Mouse (Mus musculus) adrenal gland, postnatal 10 days (tissue): ENCODE results near the gene Rps27. TPM values are rescaled to one million over a fixed set of nuclear protein-coding genes. Genes with fewer than 3 reads are reported as not detected.
"Not testable (repeated sequence)": the region's sequence is repeated elsewhere in the genome, so short reads cannot be mapped to it uniquely, and the experiment has no call there.

ENCODE experiments used
- DNase-seq: peaks from one replicate; pipeline ENCODE4 v3.0.0; 2021; ENCODE audit warnings: mixed read lengths
- long read RNA-seq, 2 experiments: library from polyadenylated mRNA; stranded (forward); transcript quantifications; one replicate each; pipeline ENCODE4 v2.0.0; 2021
- total RNA-seq, 2 experiments: library from RNA; stranded (reverse); gene quantifications; 2 replicates each; pipeline ENCODE4 v1.2.3; 2021

Rps27 gene
- total RNA-seq: 1,000 to 10,000 TPM; 1,820 to 1,837 TPM
- long read RNA-seq, experiment 1, transcript Rps27-209 (4 exons, 546 nt): minor isoform, 5 of 418 reads
- long read RNA-seq, experiment 1, transcript Rps27-204 (3 exons, 452 nt): minor isoform, 5 of 418 reads
- long read RNA-seq, experiment 1, transcript Rps27-201 (4 exons, 345 nt): major isoform, 400 of 418 reads
- long read RNA-seq, experiment 1, partial matches to known transcripts: 3 of 418 reads
- long read RNA-seq, experiment 1, other reads (novel, unspliced or antisense): 5 of 418 reads
- long read RNA-seq, experiment 2, transcript Rps27-201 (4 exons, 345 nt): major isoform, 349 of 359 reads
- long read RNA-seq, experiment 2, transcript Rps27-209 (4 exons, 546 nt): minor isoform, 5 of 359 reads
- long read RNA-seq, experiment 2, partial matches to known transcripts: 1 of 359 reads
- long read RNA-seq, experiment 2, other reads (novel, unspliced or antisense): 1 of 359 reads

GRCm38 (mm10) chr3:90213377-90213866 is at the start of gene Rps27, which contains the start of gene Rab13:
Rps27 (minus strand) TSS chr3:90213651.
Rab13 (plus strand) TSS chr3:90213695.
- peak; percentile 90 for DNase-seq

- DNase-seq: no peak
These were observed 45.1 kb upstream of the Rps27 start for GRCm38 (mm10) chr3:90258521-90258920.

- DNase-seq: peak; percentile 66
These were observed 43.5 kb upstream of the Rps27 start for GRCm38 (mm10) chr3:90256731-90257530.

GRCm38 (mm10) chr3:90255784-90256353 is 42.4 kb upstream of the Rps27 start:
- no peak for DNase-seq

GRCm38 (mm10) chr3:90255194-90255565 is 41.7 kb upstream of the Rps27 start:
- no peak for DNase-seq

- peak; percentile 77 for DNase-seq
These were observed 41.2 kb upstream of the Rps27 start for GRCm38 (mm10) chr3:90254419-90255193.

- DNase-seq: peak; percentile 95
These were observed 40.4 kb upstream of the Rps27 start, which contains the start of gene Crtc2 for GRCm38 (mm10) chr3:90253653-90254418. Crtc2 (plus strand) TSS chr3:90254163.

GRCm38 (mm10) chr3:90253174-90253573 is 39.7 kb upstream of the Rps27 start:
- DNase-seq: not testable (repeated sequence)

- not testable (repeated sequence) for DNase-seq
These were observed 39.2 kb upstream of the Rps27 start for GRCm38 (mm10) chr3:90252659-90253058.

- DNase-seq: not testable (repeated sequence)
These were observed 38.3 kb upstream of the Rps27 start for GRCm38 (mm10) chr3:90251731-90252226.

- no peak for DNase-seq
These were observed 37.3 kb upstream of the Rps27 start for GRCm38 (mm10) chr3:90250791-90251190.

- peak; percentile 56 for DNase-seq
These were observed 35.3 kb upstream of the Rps27 start for GRCm38 (mm10) chr3:90248746-90249100.

- peak; percentile 94 for DNase-seq
These were observed 34.7 kb upstream of the Rps27 start, which contains the start of gene Slc39a1 for GRCm38 (mm10) chr3:90247960-90248745. Slc39a1 (plus strand) TSS chr3:90248172.

- DNase-seq: no peak
These were observed 34.1 kb upstream of the Rps27 start for GRCm38 (mm10) chr3:90247630-90247959.

GRCm38 (mm10) chr3:90245406-90245805 is 32.0 kb upstream of the Rps27 start:
- no peak for DNase-seq

- peak; percentile 60 for DNase-seq
These were observed 29.7 kb upstream of the Rps27 start, which contains the start of gene Creb3l4 for GRCm38 (mm10) chr3:90242984-90243775. Creb3l4 (minus strand) TSS chr3:90243512.

- DNase-seq: no peak
These were observed 28.4 kb upstream of the Rps27 start for GRCm38 (mm10) chr3:90241669-90242358.

GRCm38 (mm10) chr3:90241251-90241650 is 27.8 kb upstream of the Rps27 start:
- no peak for DNase-seq
